Mouse (Mus musculus) ES-Bruce4 (cell line): ENCODE data around the gene Sla2. TPM values are rescaled to one million over a fixed set of nuclear protein-coding genes. Genes with fewer than 3 reads are reported as not detected.
"Not testable (repeated sequence)": the region's sequence is repeated elsewhere in the genome, so short reads cannot be mapped to it uniquely, and the experiment has no call there.

Experiments
- H3K27ac ChIP-seq: 2 replicates; pipeline ENCODE4 v1.5.1; 2012; ENCODE audit warnings: low read length, inconsistent platforms; ENCODE audit not compliant: insufficient read depth
- H3K27me3 ChIP-seq: 2 replicates; pipeline ENCODE4 v1.6.1; 2012; ENCODE audit warnings: mild to moderate bottlenecking, low read length, inconsistent platforms; ENCODE audit not compliant: control insufficient read depth, poor library complexity, insufficient read depth, severe bottlenecking
- H3K36me3 ChIP-seq: 2 replicates; pipeline ENCODE4 v1.6.1; 2012; ENCODE audit warnings: inconsistent platforms, mild to moderate bottlenecking, low read length, moderate library complexity; ENCODE audit not compliant: control insufficient read depth, poor library complexity, insufficient read depth, severe bottlenecking
- H3K4me1 ChIP-seq: one replicate; pipeline ENCODE4 v1.8.1; 2011; ENCODE audit warnings: low read length; ENCODE audit not compliant: control insufficient read depth, insufficient read depth
- H3K4me3 ChIP-seq: 2 replicates; pipeline ENCODE4 v1.5.1; 2011; ENCODE audit warnings: low read depth, mild to moderate bottlenecking, low read length
- H3K9ac ChIP-seq: 2 replicates; pipeline ENCODE4 v1.6.1; 2012; ENCODE audit warnings: low read depth, mild to moderate bottlenecking, inconsistent platforms; ENCODE audit not compliant: poor library complexity, severe bottlenecking
- H3K9me3 ChIP-seq: replicated peaks from 2 replicates; pipeline ENCODE4 v1.6.1; 2012; ENCODE audit warnings: mild to moderate bottlenecking, low read length, inconsistent platforms; ENCODE audit not compliant: control insufficient read depth, poor library complexity, insufficient read depth, severe bottlenecking
- CTCF ChIP-seq: IDR thresholded peaks from one replicate; pipeline ENCODE4 v1.8.1; 2011; ENCODE audit warnings: low read depth, low read length
- EP300 ChIP-seq: IDR thresholded peaks from 2 replicates; pipeline ENCODE4 v1.6.1; 2011; ENCODE audit warnings: low read depth, low read length; ENCODE audit not compliant: insufficient read depth
- POLR2A ChIP-seq: IDR thresholded peaks from one replicate; pipeline ENCODE4 v1.8.1; 2011; ENCODE audit warnings: low read length; ENCODE audit not compliant: insufficient read depth
- polyA plus RNA-seq: library from polyadenylated mRNA; stranded (reverse); fragments of >200 nt; gene quantifications from 2 replicates; pipeline ENCODE4 v1.2.4, GENCODE M21; 2011; ENCODE audit warnings: low read depth; ENCODE audit not compliant: missing spikeins, insufficient read depth, insufficient read length

The Sla2 gene
- polyA plus RNA-seq, 1 experiment: not detected

GRCm38 (mm10) chr2:156928606-156929005 is 41.6 kb upstream of the Sla2 start:
- no peak overlapping the region for H3K27ac ChIP-seq
- no peaks in the 10 kb centered on the region for H3K4me1 ChIP-seq
- no peak overlapping the region for H3K4me3 ChIP-seq
- no peaks in the 10 kb centered on the region for H3K9me3 ChIP-seq
- H3K9ac ChIP-seq: no peak overlapping the region
- no peak for TF ChIP-seq CTCF
- no peak for TF ChIP-seq POLR2A
- TF ChIP-seq EP300: no peak
- H3K36me3 ChIP-seq: no peaks in the 10 kb centered on the region
- H3K27me3 ChIP-seq: no peaks in the 10 kb centered on the region

- H3K9me3 ChIP-seq: no peaks in the 10 kb centered on the region
- no peaks in the 10 kb centered on the region for H3K4me1 ChIP-seq
- no peak overlapping the region for H3K4me3 ChIP-seq
- H3K27ac ChIP-seq: no peak overlapping the region
- no peak overlapping the region for H3K9ac ChIP-seq
- no peaks in the 10 kb centered on the region for H3K27me3 ChIP-seq
- no peaks in the 10 kb centered on the region for H3K36me3 ChIP-seq
- TF ChIP-seq EP300 (no peak), POLR2A (no peak), CTCF (no peak)
Observed at GRCm38 (mm10) chr2:156927663-156928062, 40.7 kb upstream of the Sla2 start.

GRCm38 (mm10) chr2:156925611-156926010 is 38.6 kb upstream of the Sla2 start:
- not testable (repeated sequence) for H3K36me3 ChIP-seq, H3K4me1 ChIP-seq, H3K4me3 ChIP-seq, H3K27ac ChIP-seq, H3K9ac ChIP-seq, H3K9me3 ChIP-seq, H3K27me3 ChIP-seq

GRCm38 (mm10) chr2:156925075-156925474 is 38.1 kb upstream of the Sla2 start:
- H3K4me1 ChIP-seq, H3K4me3 ChIP-seq, H3K9me3 ChIP-seq, H3K36me3 ChIP-seq, H3K27me3 ChIP-seq, H3K9ac ChIP-seq, H3K27ac ChIP-seq: not testable (repeated sequence)

- TF ChIP-seq POLR2A: no peak
- TF ChIP-seq EP300: no peak
- TF ChIP-seq CTCF: no peak
- Histone ChIP-seq H3K9me3 (no peaks in the 10 kb centered on the region), H3K4me1 (no peaks in the 10 kb centered on the region), H3K27ac (no peak overlapping the region), H3K9ac (no peak overlapping the region), H3K36me3 (no peaks in the 10 kb centered on the region), H3K4me3 (no peak overlapping the region), H3K27me3 (no peaks in the 10 kb centered on the region)
Observed at GRCm38 (mm10) chr2:156924210-156924898, 37.4 kb upstream of the Sla2 start.

GRCm38 (mm10) chr2:156923057-156923456 is 36.1 kb upstream of the Sla2 start:
- no peaks in the 10 kb centered on the region for H3K4me1 ChIP-seq
- TF ChIP-seq POLR2A (no peak), CTCF (no peak), EP300 (no peak)
- H3K4me3 ChIP-seq: no peak overlapping the region
- H3K36me3 ChIP-seq: no peaks in the 10 kb centered on the region
- no peak overlapping the region for H3K27ac ChIP-seq
- H3K9me3 ChIP-seq: no peaks in the 10 kb centered on the region
- no peaks in the 10 kb centered on the region for H3K27me3 ChIP-seq
- no peak overlapping the region for H3K9ac ChIP-seq
